Comparison of ENCODE assay signal across 12 mouse cellular contexts in the genomic region with DNA sequence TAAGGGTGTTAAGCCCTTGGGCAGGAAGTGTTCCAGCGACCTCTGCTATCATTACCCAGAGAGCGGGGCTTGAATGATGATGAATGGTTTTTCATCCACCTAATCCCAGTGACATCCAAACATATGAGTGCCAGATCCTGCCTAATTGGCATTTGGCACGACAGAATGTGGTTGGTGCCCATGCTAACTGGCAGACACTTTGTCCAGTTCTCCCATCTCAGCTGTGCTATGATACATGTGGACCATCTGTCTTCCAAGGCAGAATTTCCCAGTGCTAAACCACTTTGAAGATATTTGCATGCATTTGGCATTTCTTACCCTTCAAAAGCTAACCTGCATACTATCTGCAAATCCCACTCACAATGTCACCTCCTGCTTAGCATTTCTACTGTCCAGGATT.
DNase-seq lines count a peak whose midpoint lies in the region; ATAC-seq and TF ChIP-seq lines count a peak whose summit lies in the region.
"Had no signal": no experiment of that assay in that cellular context is flagged by ENCODE, and none has a peak within 500 bp of the region (broad histone marks: within the 10 kb centered on the region; RNA-seq: fewer than 3 reads in every experiment).

No protein-coding gene starts in this region.

- 35% methylated on average over 3 of the region's 3 CpGs for WGBS in hindbrain, postnatal 0 days
- WGBS in hindbrain, embryonic 11.5 days: 77% methylated on average over 3 of the region's 3 CpGs
- 38% methylated on average over 3 of the region's 3 CpGs for WGBS in kidney, embryonic 15.5 days

- TF ChIP-seq CTCF in hindbrain, postnatal 0 days (IDR thresholded peaks at IDR 0.05; ENCODE audit: low read depth): no peak

- no peaks in the 10 kb centered on the region for H3K4me1 ChIP-seq in hindbrain, postnatal 0 days (ENCODE audit: insufficient read depth, low read length)
- no peaks in the 10 kb centered on the region for H3K4me1 ChIP-seq in hindbrain, embryonic 11.5 days (replicated peaks; ENCODE audit: control insufficient read depth, insufficient read depth, low read length)
- H3K4me1 ChIP-seq in kidney, embryonic 15.5 days: no peaks in the 10 kb centered on the region

- H3K36me3 ChIP-seq in hindbrain, postnatal 0 days (ENCODE audit: insufficient read depth, low read length): no peaks in the 10 kb centered on the region
- H3K36me3 ChIP-seq in hindbrain, embryonic 11.5 days (ENCODE audit: control insufficient read depth, insufficient read depth, low read length): no peaks in the 10 kb centered on the region
- H3K36me3 ChIP-seq in kidney, embryonic 15.5 days: no peaks in the 10 kb centered on the region
- H3K36me3 ChIP-seq: heart, embryonic 10.5 days had no signal

- no peaks in the 10 kb centered on the region for H3K27me3 ChIP-seq in hindbrain, postnatal 0 days (ENCODE audit: insufficient read depth, low read length)
- no peaks in the 10 kb centered on the region for H3K27me3 ChIP-seq in hindbrain, embryonic 11.5 days (ENCODE audit: control insufficient read depth, insufficient read depth, low read length)
- H3K27me3 ChIP-seq in kidney, embryonic 15.5 days: no peaks in the 10 kb centered on the region
- H3K27me3 ChIP-seq: CH12.LX had no signal

- H3K4me3 ChIP-seq in hindbrain, postnatal 0 days (ENCODE audit: low read length): no peak overlapping the region
- H3K4me3 ChIP-seq in hindbrain, embryonic 11.5 days (ENCODE audit: low read depth, low read length): no peak overlapping the region
- no peak overlapping the region for H3K4me3 ChIP-seq in kidney, embryonic 15.5 days (replicated peaks)
- H3K4me3 ChIP-seq: heart, embryonic 10.5 days had no signal

- H3K9me3 ChIP-seq in hindbrain, postnatal 0 days (ENCODE audit: low read length): no peaks in the 10 kb centered on the region
- no peaks in the 10 kb centered on the region for H3K9me3 ChIP-seq in hindbrain, embryonic 11.5 days (ENCODE audit: control insufficient read depth, low read length)
- H3K9me3 ChIP-seq in kidney, embryonic 15.5 days (replicated peaks): no peaks in the 10 kb centered on the region
- H3K9me3 ChIP-seq: heart, embryonic 10.5 days had no signal

- intact Hi-C loops in left cerebral cortex, postnatal 36 days (cut with DNase I): no loop called here

- no peak overlapping the region for H3K27ac ChIP-seq in hindbrain, postnatal 0 days
- H3K27ac ChIP-seq in hindbrain, embryonic 11.5 days (ENCODE audit: low read depth, low read length): no peak overlapping the region
- H3K27ac ChIP-seq in kidney, embryonic 15.5 days: no peak overlapping the region
- H3K27ac ChIP-seq: heart, embryonic 10.5 days had no signal

- no peak overlapping the region for H3K9ac ChIP-seq in hindbrain, postnatal 0 days (replicated peaks; ENCODE audit: low read length)
- no peak overlapping the region for H3K9ac ChIP-seq in hindbrain, embryonic 11.5 days (ENCODE audit: low read depth, low read length)
- no peak overlapping the region for H3K9ac ChIP-seq in kidney, embryonic 15.5 days

- DNase-seq in hindbrain, postnatal 0 days (ENCODE audit: low spot score): peak; percentile 74
- no peak for DNase-seq in hindbrain, embryonic 11.5 days (ENCODE audit: low spot score)
- DNase-seq in cerebellum, adult 11-12 months: peak; percentile 16
- DNase-seq in frontal cortex, postnatal 36 days (ENCODE audit: low spot score in 2 of 2): peak; percentile 21 to 65
- peak; percentile 27 to 31 for DNase-seq in left cerebral cortex, postnatal 36 days (ENCODE audit: low spot score in 2 of 2)
- no peak for DNase-seq in urinary bladder, postnatal 36 days (ENCODE audit: low spot score in 2 of 2)
- DNase-seq in testis, postnatal 14 days (ENCODE audit: low spot score): no peak
- DNase-seq: kidney, adult 2 months had no signal

- peak; percentile 79 for ATAC-seq in hindbrain, postnatal 0 days
- no peak for ATAC-seq in hindbrain, embryonic 11.5 days (ENCODE audit: low FRiP score)
- ATAC-seq in kidney, embryonic 15.5 days (replicated peaks; ENCODE audit: low FRiP score): no peak

- H3K4me2 ChIP-seq in hindbrain, postnatal 0 days (ENCODE audit: low read depth, low read length): no peak overlapping the region
- no peak overlapping the region for H3K4me2 ChIP-seq in hindbrain, embryonic 11.5 days (replicated peaks; ENCODE audit: low read depth, low read length)
- no peak overlapping the region for H3K4me2 ChIP-seq in kidney, embryonic 15.5 days
- H3K4me2 ChIP-seq: liver, embryonic 11.5 days had no signal

Comparison
In these comparisons a context has a peak if more than half of its experiments do, and no peak if none do; other contexts are left out.
1. DNase-seq: peak in hindbrain, postnatal 0 days (single experiment), cerebellum, adult 11-12 months (single experiment), frontal cortex, postnatal 36 days (2 of 2) and left cerebral cortex, postnatal 36 days (2 of 2); none in hindbrain, embryonic 11.5 days (single experiment), urinary bladder, postnatal 36 days (0 of 2) and testis, postnatal 14 days (single experiment).